Mouse (Mus musculus): ENCODE measurements around the gene Gm10570.

DNA sequence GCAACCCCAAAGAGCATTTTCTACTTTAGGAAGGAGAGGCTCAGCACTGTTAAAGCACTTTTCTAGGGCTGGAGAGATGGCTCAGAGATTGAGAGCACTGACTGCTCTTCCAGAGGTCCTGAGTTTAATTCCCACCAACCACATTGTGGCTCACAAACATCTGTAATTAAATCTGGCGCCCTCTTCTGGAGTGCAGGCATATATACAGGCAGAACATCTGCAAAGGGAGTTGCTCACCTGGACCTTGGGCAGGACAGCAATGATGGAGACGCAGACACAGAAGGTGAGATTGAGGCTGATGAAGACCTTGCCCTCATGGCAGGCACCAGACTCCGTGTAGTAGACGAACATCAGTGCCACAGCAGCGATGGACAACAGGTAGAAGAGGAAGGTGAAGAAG lies 48.1 kb downstream of the Gm10570 start:
- TF ChIP-seq CTCF (IDR thresholded peaks at IDR 0.05; ENCODE audit: control insufficient read depth, insufficient read depth, low read length) (no peak), POLR2A (IDR thresholded peaks at IDR 0.05; ENCODE audit: borderline replicate concordance, control insufficient read depth, low read depth, low read length) (no peak)

All from bone marrow, adult 2 months (tissue).